Mouse (Mus musculus) lung, postnatal 0 days (tissue): Measurements from ENCODE around the gene Cmtm3.

ENCODE experiments used
- CTCF ChIP-seq: IDR thresholded peaks from 2 replicates; pipeline ENCODE4 v1.5.1; 2016; ENCODE audit warnings: antibody characterized with exemption, mild to moderate bottlenecking
- EP300 ChIP-seq: IDR thresholded peaks from 2 replicates; pipeline ENCODE4 v1.6.1; 2016; ENCODE audit warnings: antibody characterized with exemption, mild to moderate bottlenecking, control low read depth

DNA sequence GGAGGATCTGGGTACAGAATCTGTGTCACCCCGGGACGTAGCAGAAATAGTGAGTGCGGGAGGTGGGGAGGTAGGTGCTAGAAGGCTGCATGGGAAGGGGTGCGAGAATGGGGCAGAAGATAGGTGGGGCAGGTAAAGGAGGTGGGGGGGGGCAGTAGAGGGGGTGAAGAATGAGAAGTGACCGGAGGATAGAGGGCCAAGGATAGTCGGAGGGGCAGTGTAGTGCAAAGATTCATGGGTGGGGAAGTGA, 698 bp downstream of the Cmtm3 start:
- TF ChIP-seq EP300 (no peak), CTCF (no peak)
